Mouse (Mus musculus) embryonic facial prominence, embryonic 14.5 days (tissue): ENCODE results near the gene Nup98. TPM values are rescaled to one million over a fixed set of nuclear protein-coding genes. Genes with fewer than 3 reads are reported as not detected.
A peak's percentile ranks its signal among the peaks of the same experiment; 100 is the strongest.

ENCODE experiments used
- ATAC-seq: fragments of 200-750 bp; cut with Nextera tagmentation; 2 replicates; pipeline ENCODE4 v1.8.0; 2017; ENCODE audit warnings: low read depth, moderate number of reproducible peaks, moderate TSS enrichment
- DNase-seq: peaks from one replicate; pipeline ENCODE4 v3.0.0-alpha.2; 2015; ENCODE audit warnings: low spot score
- H3K27ac ChIP-seq: fragments of 300-500 bp; sonication (generic); replicated peaks from 2 replicates; pipeline ENCODE4 v1.5.1; 2014; ENCODE audit warnings: low read depth, mild to moderate bottlenecking, low read length, moderate library complexity
- H3K27me3 ChIP-seq: fragments of 300-500 bp; sonication (generic); replicated peaks from 2 replicates; pipeline ENCODE4 v1.6.1; 2014; ENCODE audit warnings: low read length; ENCODE audit not compliant: control insufficient read depth, insufficient read depth
- H3K36me3 ChIP-seq: fragments of 300-500 bp; sonication (generic); 2 replicates; pipeline ENCODE4 v1.6.1; 2014; ENCODE audit warnings: low read length, mixed read lengths; ENCODE audit not compliant: control insufficient read depth, insufficient read depth
- H3K4me1 ChIP-seq: fragments of 300-500 bp; sonication (generic); 2 replicates; pipeline ENCODE4 v1.6.1; 2014; ENCODE audit warnings: antibody characterized with exemption, low read length; ENCODE audit not compliant: control insufficient read depth, insufficient read depth
- H3K4me2 ChIP-seq: fragments of 300-500 bp; sonication (generic); 2 replicates; pipeline ENCODE4 v1.6.1; 2014; ENCODE audit warnings: low read depth, mild to moderate bottlenecking, low read length, moderate library complexity, mixed read lengths
- H3K4me3 ChIP-seq: fragments of 300-500 bp; sonication (generic); 2 replicates; pipeline ENCODE4 v1.5.1; 2014; ENCODE audit warnings: low read depth, mild to moderate bottlenecking, low read length
- H3K9ac ChIP-seq: fragments of 300-500 bp; sonication (generic); 2 replicates; pipeline ENCODE4 v1.6.1; 2014; ENCODE audit warnings: low read depth, mild to moderate bottlenecking, low read length, moderate library complexity, mixed read lengths
- H3K9me3 ChIP-seq: fragments of 300-500 bp; sonication (generic); 2 replicates; pipeline ENCODE4 v1.6.1; 2016; ENCODE audit warnings: low read length; ENCODE audit not compliant: control insufficient read depth
- WGBS: fragments of 180-500 bp; shearing (Covaris S2); extraction: QIAGEN DNeasy Blood & Tissue Kit; methylation state at CpG from one replicate; pipeline ENCODE4 v1.1.7; 2014; 5-methylcytosine and 5-hydroxymethylcytosine counted together
- polyA plus RNA-seq: library from polyadenylated mRNA; unstranded; fragments of >200 nt; fragmentation: Nextera tagmentation; extraction: Ambion mirVana; gene quantifications from 2 replicates; pipeline ENCODE4 v1.2.1, GENCODE M21; 2014

The Nup98 gene
- polyA plus RNA-seq = 35.9 and 37.5 TPM in 2 replicates

- Histone ChIP-seq H3K4me1 (peaks cover 5% of the 10 kb centered on the region), H3K9me3 (no peaks in the 10 kb centered on the region), H3K4me2 (peak within 1 kb of the TSS; percentile 71), H3K9ac (peak within 1 kb of the TSS; percentile 92), H3K27ac (peak within 1 kb of the TSS; percentile 94), H3K27me3 (no peaks in the 10 kb centered on the region), H3K36me3 (0 out of 2 replicates have a peak, but pooled peaks cover 4% of the 10 kb centered on the region), H3K4me3 (peak within 1 kb of the TSS; percentile 64)
- DNase-seq (peak; percentile 99), ATAC-seq (peak; percentile 98)
- 1% methylated on average over 20 of the region's 87 CpGs for WGBS
Measured at GRCm38 (mm10) chr7:102209756-102210721, at the start of gene Nup98, which contains the start of gene Pgap2. Gene Nup98, minus strand, starts transcription at chr7:102210176. Gene Pgap2, plus strand, starts transcription at chr7:102210208.

GRCm38 (mm10) chr7:102258753-102259152 lies 48.8 kb upstream of the Nup98 start:
- no peak for DNase-seq
- 73% methylated on average over 3 of the region's 3 CpGs for WGBS
- Histone ChIP-seq H3K27me3 (no peaks in the 10 kb centered on the region), H3K4me2 (no peak overlapping the region), H3K36me3 (no peaks in the 10 kb centered on the region), H3K9me3 (no peaks in the 10 kb centered on the region), H3K9ac (no peak overlapping the region), H3K4me1 (no peaks in the 10 kb centered on the region), H3K4me3 (no peak overlapping the region), H3K27ac (no peak overlapping the region)
- no peak for ATAC-seq

DNA sequence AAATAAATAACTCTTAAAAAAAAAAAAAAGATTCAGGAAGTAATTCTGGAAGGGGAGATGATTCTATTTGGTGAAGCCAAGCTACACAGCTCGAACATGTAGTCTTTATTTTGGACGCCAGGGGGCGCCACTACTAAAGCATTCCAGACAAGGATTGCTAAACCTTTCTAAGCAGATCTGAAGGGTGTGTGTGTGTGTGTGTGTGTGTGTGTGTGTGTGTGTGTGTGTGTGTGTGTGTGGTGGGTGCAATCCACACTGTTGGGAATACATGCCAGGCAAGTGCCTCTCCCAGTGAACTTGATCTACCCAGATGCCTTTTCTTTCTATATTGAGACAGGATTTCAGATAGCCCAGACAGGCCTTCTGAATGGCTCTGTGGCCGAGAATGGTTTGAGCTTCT lies 48.2 kb upstream of the Nup98 start:
- DNase-seq (peak; percentile 62), ATAC-seq (peak; percentile 64)
- Histone ChIP-seq H3K27me3 (no peaks in the 10 kb centered on the region), H3K27ac (no peak overlapping the region), H3K9ac (no peak overlapping the region), H3K4me3 (no peak overlapping the region), H3K36me3 (no peaks in the 10 kb centered on the region), H3K4me1 (no peaks in the 10 kb centered on the region), H3K9me3 (no peaks in the 10 kb centered on the region), H3K4me2 (no peak overlapping the region)
- WGBS = 20% methylated on average over 4 of the region's 4 CpGs

DNA sequence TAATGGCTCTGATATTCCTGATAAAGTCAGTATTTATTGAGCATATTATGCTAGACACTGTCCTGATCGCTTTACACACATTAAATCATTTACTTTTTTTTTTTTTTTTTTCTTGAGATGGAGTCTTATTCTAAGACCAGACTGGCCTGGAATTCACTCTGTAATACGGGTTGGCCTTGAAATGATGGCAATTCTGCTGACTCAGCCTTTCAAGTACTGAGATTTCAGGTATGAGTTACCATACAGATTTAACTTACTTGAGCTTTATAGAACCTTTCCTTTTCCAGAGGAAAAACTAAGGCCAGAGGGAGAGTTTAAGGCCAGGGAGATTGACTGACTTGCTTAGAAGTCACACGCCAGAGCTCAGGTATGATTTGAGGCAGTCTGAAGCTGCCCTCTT lies 46.7 kb upstream of the Nup98 start:
- Histone ChIP-seq H3K27ac (no peak overlapping the region), H3K4me2 (no peak overlapping the region), H3K4me3 (no peak overlapping the region), H3K36me3 (no peaks in the 10 kb centered on the region), H3K27me3 (no peaks in the 10 kb centered on the region), H3K4me1 (no peaks in the 10 kb centered on the region), H3K9ac (no peak overlapping the region), H3K9me3 (no peaks in the 10 kb centered on the region)
- no peak for DNase-seq
- no peak for ATAC-seq
- 67% methylated on average over 3 of the region's 3 CpGs for WGBS

DNA sequence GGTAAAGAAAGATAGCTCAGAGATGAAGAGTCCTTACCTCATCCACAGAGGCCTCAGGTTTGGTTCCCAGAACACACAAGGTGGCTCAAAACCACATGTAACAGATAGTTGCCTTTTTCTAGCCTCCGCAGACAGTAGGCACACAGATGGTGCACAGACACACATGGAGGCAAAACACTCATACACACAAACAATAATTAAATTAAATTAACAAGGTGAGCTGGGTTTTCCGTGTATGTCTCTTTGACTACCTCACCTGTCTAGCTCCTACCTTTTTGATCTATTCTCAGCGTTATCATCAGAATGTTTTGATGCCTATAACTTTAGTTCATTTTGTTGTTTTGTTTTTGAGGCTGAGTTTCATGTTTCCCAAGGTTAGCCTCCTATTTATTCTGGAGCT lies 46.0 kb upstream of the Nup98 start, which contains the start of gene Rhog:
Rhog (minus strand) TSS at position 101 of the 400 bp plus-strand sequence.
- ATAC-seq = no peak
- Histone ChIP-seq H3K4me2 (no peak within 1 kb of the TSS), H3K27ac (no peak within 1 kb of the TSS), H3K4me1 (no peaks in the 10 kb centered on the region), H3K9ac (no peak within 1 kb of the TSS), H3K4me3 (no peak within 1 kb of the TSS), H3K9me3 (no peaks in the 10 kb centered on the region), H3K27me3 (no peaks in the 10 kb centered on the region), H3K36me3 (no peaks in the 10 kb centered on the region)
- 78% methylated on average over 3 of the region's 3 CpGs for WGBS
- no peak for DNase-seq

DNA sequence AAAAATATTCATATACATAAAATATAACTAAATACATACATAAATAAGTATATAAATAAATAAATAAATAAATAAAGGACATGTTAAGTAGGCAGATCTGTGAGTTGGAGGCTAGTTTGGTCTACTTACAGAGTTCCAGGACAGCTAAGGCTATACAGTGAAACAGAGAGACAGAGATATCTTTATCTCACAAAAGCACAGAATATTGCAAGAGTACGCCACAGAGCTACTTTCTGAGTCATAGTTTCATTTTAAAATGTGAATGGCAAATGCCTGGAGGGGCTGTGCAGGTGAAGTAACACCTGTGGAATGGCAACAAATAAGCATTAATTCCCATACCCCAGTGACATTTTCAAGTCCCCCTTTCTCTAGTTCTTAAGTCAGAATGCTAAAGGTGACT lies 43.7 kb upstream of the Nup98 start:
- no peak overlapping the region for H3K27ac ChIP-seq
- no peak overlapping the region for H3K9ac ChIP-seq
- no peaks in the 10 kb centered on the region for H3K27me3 ChIP-seq
- no peak overlapping the region for H3K4me2 ChIP-seq
- DNase-seq (no peak), ATAC-seq (no peak)
- no peak overlapping the region for H3K4me3 ChIP-seq
- H3K36me3 ChIP-seq = no peaks in the 10 kb centered on the region
- WGBS = 73% methylated on average over 1 of the region's 1 CpGs
- no peaks in the 10 kb centered on the region for H3K9me3 ChIP-seq
- H3K4me1 ChIP-seq = peaks cover under 1% of the 10 kb centered on the region; the same call in 1 of the 2 replicates

DNA sequence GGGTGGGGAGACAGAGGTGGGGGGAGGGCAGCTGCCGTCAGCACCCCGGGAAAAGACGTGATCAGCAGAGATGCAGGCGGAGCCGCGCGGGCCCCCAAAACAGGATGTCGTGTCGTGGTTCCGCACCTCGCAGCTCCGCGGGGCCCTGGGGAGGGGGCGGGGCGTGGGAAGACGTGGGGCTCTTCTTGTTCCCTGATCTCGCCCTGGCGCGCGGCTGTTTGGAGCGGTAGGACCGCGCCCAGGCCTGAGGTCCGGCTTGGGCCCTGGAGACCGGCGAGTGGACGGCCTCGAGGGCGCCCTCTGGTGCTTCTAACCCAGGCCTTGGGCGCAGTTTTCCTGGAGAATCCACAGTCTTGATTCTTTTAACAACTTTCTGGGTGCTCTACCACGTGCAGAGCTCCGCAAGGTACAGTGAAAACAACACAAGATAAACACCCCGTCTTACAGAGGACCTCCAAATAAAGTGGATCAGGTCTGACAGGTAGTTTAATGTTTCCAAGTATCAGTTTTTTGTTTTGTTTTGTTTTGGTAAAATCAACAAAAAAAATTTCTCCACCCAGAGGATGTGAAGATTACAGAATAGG lies 40.7 kb upstream of the Nup98 start:
- DNase-seq (peak; percentile 90), ATAC-seq (peak; percentile 75)
- H3K36me3 ChIP-seq = no peaks in the 10 kb centered on the region
- peak overlapping the region; percentile 81 for H3K4me2 ChIP-seq
- H3K9ac ChIP-seq = peak overlapping the region; percentile 89
- peak overlapping the region; percentile 98 for H3K27ac ChIP-seq
- no peaks in the 10 kb centered on the region for H3K9me3 ChIP-seq
- H3K4me3 ChIP-seq = peak overlapping the region; percentile 88
- no peaks in the 10 kb centered on the region for H3K27me3 ChIP-seq
- peaks cover 29% of the 10 kb centered on the region for H3K4me1 ChIP-seq
- WGBS = 1% methylated on average over 31 of the region's 33 CpGs

DNA sequence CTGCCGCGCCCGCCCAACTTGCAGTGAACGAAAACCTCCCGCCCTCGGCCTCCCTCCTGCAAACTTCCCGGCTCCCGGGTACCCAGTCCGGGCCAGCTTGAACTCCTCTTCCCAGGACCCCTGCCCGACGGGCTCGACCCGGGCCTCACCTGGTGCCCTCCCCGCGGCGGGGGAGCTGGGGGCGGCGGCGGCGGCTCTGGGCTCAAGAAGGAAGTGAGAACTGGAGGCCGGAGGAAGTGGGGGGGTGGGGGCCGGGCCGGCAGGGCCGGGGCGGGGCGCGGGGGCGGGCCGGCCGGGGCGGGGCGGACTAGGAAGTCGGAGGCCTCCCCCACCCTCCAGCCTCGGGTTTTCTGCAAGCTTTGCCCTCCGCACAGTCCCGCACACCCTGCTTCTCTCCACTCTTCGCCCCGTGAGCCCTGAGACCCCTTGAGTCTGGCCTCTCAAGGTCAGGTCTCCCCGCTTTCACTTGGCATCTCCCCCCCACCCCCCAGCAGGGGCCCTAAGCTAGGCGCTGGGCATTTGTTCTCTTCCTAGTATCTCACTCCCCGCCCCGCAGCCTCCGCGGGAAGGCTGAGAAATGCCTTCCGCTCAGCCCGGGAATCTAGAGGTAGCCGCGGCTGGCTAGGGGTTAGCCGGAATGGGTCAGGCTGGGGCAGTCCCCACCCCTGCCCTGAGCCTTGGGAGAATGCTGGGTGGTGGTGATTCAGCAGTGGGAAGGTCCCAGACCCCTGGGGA lies 40.1 kb upstream of the Nup98 start:
- Histone ChIP-seq H3K4me2 (peak overlapping the region; percentile 81), H3K36me3 (no peaks in the 10 kb centered on the region), H3K9ac (peak overlapping the region; percentile 89), H3K4me3 (peak overlapping the region; percentile 88), H3K27me3 (no peaks in the 10 kb centered on the region), H3K4me1 (peaks cover 30% of the 10 kb centered on the region), H3K9me3 (no peaks in the 10 kb centered on the region), H3K27ac (peak overlapping the region; percentile 98)
- WGBS = under 1% methylated on average over 17 of the region's 49 CpGs
- DNase-seq = peak; percentile 89
- ATAC-seq = peak; percentile 86
